Mouse (Mus musculus): ENCODE data around the gene Apbb1. TPM values are rescaled to one million over a fixed set of nuclear protein-coding genes. Genes with fewer than 3 reads are reported as not detected.

The Apbb1 gene
- polyA plus RNA-seq, 1 experiment from 2014 or later = 17.1 TPM

Other genes with a start within 250 kb of the Apbb1 start
- gene Olfr690, start 247.5 kb downstream of the Apbb1 start, polyA plus RNA-seq (2014; fragmentation: Nextera tagmentation; extraction: Ambion mirVana) = not detected in 2 replicates
- gene Olfr691, start 239.4 kb downstream of the Apbb1 start, polyA plus RNA-seq (2014; fragmentation: Nextera tagmentation; extraction: Ambion mirVana) = not detected in 2 replicates
- not detected in 2 replicates for gene Olfr692, start 213.4 kb downstream of the Apbb1 start, polyA plus RNA-seq (2014; fragmentation: Nextera tagmentation; extraction: Ambion mirVana)
- not detected in 2 replicates for gene Gm5901, start 206.6 kb downstream of the Apbb1 start, polyA plus RNA-seq (2014; fragmentation: Nextera tagmentation; extraction: Ambion mirVana)
- 28.7 and 31.0 TPM in 2 replicates for gene Fam160a2, start 181.6 kb downstream of the Apbb1 start, polyA plus RNA-seq (2014; fragmentation: Nextera tagmentation; extraction: Ambion mirVana)
- gene Cnga4, start 177.1 kb downstream of the Apbb1 start, polyA plus RNA-seq (2014; fragmentation: Nextera tagmentation; extraction: Ambion mirVana) = not detected in 2 replicates
- 0.05 TPM in 1 of 2 replicates, not detected in the other for gene Cckbr, start 155.9 kb downstream of the Apbb1 start, polyA plus RNA-seq (2014; fragmentation: Nextera tagmentation; extraction: Ambion mirVana)
- gene Cavin3, start 99.4 kb downstream of the Apbb1 start, polyA plus RNA-seq (2014; fragmentation: Nextera tagmentation; extraction: Ambion mirVana) = 16.8 and 17.8 TPM in 2 replicates
- gene Smpd1, start 27.3 kb downstream of the Apbb1 start, polyA plus RNA-seq (2014; fragmentation: Nextera tagmentation; extraction: Ambion mirVana) = 33.6 and 40.8 TPM in 2 replicates
- gene Hpx, start 18.5 kb upstream of the Apbb1 start, polyA plus RNA-seq (2014; fragmentation: Nextera tagmentation; extraction: Ambion mirVana) = 66.3 TPM in 2 replicates
- 13.7 and 15.4 TPM in 2 replicates for gene Trim3, start 51.9 kb upstream of the Apbb1 start, polyA plus RNA-seq (2014; fragmentation: Nextera tagmentation; extraction: Ambion mirVana)
- 222 and 242 TPM in 2 replicates for gene Timm10b, start 58.4 kb upstream of the Apbb1 start, polyA plus RNA-seq (2014; fragmentation: Nextera tagmentation; extraction: Ambion mirVana)
- gene Arfip2, start 58.8 kb upstream of the Apbb1 start, polyA plus RNA-seq (2014; fragmentation: Nextera tagmentation; extraction: Ambion mirVana) = 42.7 and 50.1 TPM in 2 replicates
- gene Gm45799, start 58.9 kb upstream of the Apbb1 start, polyA plus RNA-seq (2014; fragmentation: Nextera tagmentation; extraction: Ambion mirVana) = 15.8 and 30.1 TPM in 2 replicates
- gene Dnhd1, start 69.2 kb upstream of the Apbb1 start, polyA plus RNA-seq (2014; fragmentation: Nextera tagmentation; extraction: Ambion mirVana) = 0.30 and 0.61 TPM in 2 replicates
- 221 and 231 TPM in 2 replicates for gene Ilk, start 154.9 kb upstream of the Apbb1 start, polyA plus RNA-seq (2014; fragmentation: Nextera tagmentation; extraction: Ambion mirVana)
- gene Rrp8, start 155.7 kb upstream of the Apbb1 start, polyA plus RNA-seq (2014; fragmentation: Nextera tagmentation; extraction: Ambion mirVana) = 42.3 and 52.3 TPM in 2 replicates
- 229 and 244 TPM in 2 replicates for gene Taf10, start 162.7 kb upstream of the Apbb1 start, polyA plus RNA-seq (2014; fragmentation: Nextera tagmentation; extraction: Ambion mirVana)
- gene Tpp1, start 170.6 kb upstream of the Apbb1 start, polyA plus RNA-seq (2014; fragmentation: Nextera tagmentation; extraction: Ambion mirVana) = 77.3 and 80.0 TPM in 2 replicates
- 5.0 and 5.8 TPM in 2 replicates for gene Dchs1, start 206.0 kb upstream of the Apbb1 start, polyA plus RNA-seq (2014; fragmentation: Nextera tagmentation; extraction: Ambion mirVana)
- gene Mrpl17, start 229.4 kb upstream of the Apbb1 start, polyA plus RNA-seq (2014; fragmentation: Nextera tagmentation; extraction: Ambion mirVana) = 432 and 453 TPM in 2 replicates